Mouse (Mus musculus) liver (tissue): Measurements from ENCODE around the gene Tk2.

ENCODE experiments used
- DNase-seq: peaks from one replicate; pipeline ENCODE4 v3.0.0-alpha.2; 2020; ENCODE audit warnings: mixed read lengths

Gene Tk2

GRCm38 (mm10) chr8:104219079-104219478 is 29.3 kb downstream of the Tk2 start:
- DNase-seq: peak; percentile 53

DNA sequence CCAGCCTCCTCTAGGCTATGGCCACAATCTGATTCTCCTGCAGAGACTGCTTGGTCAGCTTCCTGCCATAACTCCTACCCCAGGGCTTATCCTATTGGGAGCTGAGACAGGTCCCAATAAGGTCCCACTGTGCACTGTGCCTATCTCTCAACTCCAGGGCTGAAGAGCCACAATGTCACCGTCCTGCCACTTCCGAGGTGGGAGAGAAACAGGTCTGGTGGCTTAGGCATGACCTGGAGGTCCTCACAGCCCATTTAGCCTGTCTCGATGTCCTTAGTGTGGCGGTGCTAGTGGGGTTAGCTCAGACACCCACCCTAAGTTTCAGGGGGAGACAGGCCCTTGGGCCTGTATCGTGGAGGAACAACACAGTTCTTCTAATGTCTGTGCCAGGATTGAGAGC is 30.8 kb downstream of the Tk2 start:
- DNase-seq: no peak

- DNase-seq: no peak
Measured at GRCm38 (mm10) chr8:104205292-104205691, 43.1 kb downstream of the Tk2 start.

GRCm38 (mm10) chr8:104202320-104202719 is 46.0 kb downstream of the Tk2 start:
- DNase-seq: no peak

DNA sequence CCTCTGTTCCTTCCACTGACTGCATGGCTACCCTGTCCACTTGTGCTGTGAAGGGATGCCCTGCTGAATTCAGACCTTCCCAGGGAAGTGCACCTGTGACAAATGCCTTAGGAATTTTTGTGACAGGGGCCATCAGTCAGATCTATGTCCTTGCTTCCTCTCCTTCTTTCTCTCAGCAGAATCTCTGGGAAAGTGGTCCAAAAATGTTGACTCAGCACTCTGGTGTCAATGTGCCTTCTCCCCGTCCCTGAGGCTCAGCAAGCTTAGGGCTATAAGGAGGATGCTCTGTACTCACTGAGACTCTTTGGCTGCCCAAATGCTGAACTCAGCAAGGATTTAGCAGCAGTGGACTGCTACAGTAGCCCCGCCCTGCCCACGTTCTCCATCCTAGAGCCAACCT is 46.7 kb downstream of the Tk2 start:
- DNase-seq: no peak

DNA sequence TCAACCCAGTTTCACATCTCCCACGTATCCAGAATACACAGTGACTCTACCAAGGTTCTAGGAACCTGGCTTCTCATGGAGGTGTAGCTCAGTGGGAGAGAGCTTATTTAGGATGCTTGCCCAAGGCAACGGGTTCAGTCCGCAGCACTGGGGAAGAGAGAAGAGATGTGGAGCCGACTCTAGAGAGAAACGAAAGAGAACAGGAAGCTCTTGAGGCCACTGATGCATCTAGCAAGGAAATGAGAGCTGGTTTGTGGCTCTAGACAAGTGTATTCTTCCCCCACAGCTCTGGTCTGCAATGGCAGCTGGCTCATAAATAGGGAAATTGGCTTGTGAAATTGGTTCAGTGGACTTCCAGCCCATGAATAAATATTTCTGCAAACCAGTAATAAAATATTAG is 48.6 kb downstream of the Tk2 start:
- no peak for DNase-seq

- peak; percentile 8 for DNase-seq
Measured at GRCm38 (mm10) chr8:104191496-104191895, 56.9 kb downstream of the Tk2 start.

DNA sequence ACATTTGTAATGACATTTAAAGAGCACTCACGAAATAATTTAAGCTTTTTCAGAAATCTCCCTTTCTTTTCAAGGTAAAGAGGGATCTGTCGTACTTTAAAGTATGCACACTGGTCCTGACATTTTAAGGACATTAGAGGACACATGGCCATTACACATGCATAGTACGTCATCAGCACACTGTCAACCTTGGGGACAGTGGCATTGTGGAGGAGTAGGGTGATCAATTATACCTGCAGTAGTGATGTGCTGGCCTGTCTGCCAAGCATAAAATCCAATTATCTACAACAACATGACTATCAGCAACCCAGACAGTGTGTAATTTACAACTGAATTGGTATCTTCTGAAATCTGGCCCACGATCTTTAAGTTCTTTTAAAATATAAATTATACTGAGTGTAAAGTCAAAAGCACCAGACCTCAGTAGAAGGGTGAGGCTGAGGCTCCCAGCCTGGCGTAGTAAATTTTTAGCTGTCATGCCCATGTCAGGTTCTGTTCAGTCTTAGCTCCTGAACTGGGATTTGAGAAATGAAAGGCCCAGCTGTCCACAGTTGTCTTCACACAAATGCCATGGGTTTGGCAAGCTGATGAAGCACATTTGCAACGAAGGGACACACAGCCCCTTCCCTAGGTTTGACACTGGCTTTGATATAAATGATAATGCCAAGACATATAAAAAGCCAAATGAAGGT is 57.4 kb downstream of the Tk2 start:
- no peak for DNase-seq

GRCm38 (mm10) chr8:104188459-104188858 is 59.9 kb downstream of the Tk2 start:
- DNase-seq: no peak

GRCm38 (mm10) chr8:104187622-104188021 is 60.7 kb downstream of the Tk2 start:
- DNase-seq: no peak

DNA sequence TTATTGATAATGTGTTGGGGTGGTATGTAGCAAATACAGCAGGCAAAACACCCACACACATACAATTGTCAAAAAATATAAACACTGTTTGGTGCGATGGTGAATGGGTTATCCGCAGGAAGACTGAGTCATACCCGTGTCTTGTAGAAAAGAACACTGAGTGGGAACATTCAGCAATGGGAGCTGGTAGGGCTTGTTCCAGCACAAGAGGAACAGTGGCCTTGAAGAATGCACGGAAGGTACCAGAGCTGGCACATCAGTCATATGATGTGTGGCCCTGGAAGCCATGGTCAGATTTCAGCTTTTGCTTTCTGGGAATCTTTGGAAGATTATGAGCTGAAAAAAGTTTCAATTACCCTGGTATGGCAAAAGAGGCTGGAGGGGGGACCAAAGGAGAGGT is 61.5 kb downstream of the Tk2 start:
- DNase-seq: no peak

DNA sequence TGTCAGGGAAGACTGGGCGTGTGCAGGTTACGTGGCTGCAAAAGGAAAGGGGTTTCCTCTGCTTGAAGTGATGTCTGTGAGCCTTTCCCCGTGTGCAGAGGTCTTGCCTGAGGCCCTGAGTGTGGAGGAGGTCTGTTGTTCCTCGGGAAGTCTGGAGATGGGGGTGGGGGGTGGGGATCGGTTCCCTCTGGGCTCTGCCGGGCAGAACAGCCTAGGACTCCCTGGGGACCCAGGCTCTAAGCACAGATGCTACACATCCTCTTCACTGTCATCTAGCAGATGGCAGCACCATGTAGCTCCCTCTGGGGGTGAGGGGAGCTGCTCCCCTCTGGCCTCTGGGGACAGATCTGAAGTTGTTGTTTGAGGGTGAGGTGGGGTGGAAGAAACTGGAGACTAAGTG is 63.5 kb downstream of the Tk2 start:
- DNase-seq: no peak

DNA sequence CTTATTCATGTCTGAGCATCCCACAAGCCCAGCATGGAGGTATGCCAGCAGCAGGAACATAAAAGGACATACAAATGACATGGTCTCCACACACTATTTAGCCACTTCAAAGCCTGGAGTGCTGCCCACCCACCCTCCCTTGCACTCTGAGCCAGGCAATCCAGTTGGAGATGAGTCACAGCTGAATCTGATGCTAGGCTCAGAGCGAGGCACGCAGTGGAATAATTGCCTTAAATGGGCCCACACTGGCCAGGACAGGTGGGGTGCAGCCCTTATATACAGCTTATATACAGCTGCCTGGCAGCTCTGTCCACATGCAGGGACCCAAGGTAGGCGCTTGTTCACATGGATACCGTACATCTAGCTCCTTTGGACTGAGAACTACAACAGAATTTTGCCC is 71.3 kb downstream of the Tk2 start:
- no peak for DNase-seq
